Mouse (Mus musculus): ENCODE data around the gene Rftn2.
"Not testable (repeated sequence)": the region's sequence is repeated elsewhere in the genome, so short reads cannot be mapped to it uniquely, and the experiment has no call there.

The Rftn2 gene

DNA sequence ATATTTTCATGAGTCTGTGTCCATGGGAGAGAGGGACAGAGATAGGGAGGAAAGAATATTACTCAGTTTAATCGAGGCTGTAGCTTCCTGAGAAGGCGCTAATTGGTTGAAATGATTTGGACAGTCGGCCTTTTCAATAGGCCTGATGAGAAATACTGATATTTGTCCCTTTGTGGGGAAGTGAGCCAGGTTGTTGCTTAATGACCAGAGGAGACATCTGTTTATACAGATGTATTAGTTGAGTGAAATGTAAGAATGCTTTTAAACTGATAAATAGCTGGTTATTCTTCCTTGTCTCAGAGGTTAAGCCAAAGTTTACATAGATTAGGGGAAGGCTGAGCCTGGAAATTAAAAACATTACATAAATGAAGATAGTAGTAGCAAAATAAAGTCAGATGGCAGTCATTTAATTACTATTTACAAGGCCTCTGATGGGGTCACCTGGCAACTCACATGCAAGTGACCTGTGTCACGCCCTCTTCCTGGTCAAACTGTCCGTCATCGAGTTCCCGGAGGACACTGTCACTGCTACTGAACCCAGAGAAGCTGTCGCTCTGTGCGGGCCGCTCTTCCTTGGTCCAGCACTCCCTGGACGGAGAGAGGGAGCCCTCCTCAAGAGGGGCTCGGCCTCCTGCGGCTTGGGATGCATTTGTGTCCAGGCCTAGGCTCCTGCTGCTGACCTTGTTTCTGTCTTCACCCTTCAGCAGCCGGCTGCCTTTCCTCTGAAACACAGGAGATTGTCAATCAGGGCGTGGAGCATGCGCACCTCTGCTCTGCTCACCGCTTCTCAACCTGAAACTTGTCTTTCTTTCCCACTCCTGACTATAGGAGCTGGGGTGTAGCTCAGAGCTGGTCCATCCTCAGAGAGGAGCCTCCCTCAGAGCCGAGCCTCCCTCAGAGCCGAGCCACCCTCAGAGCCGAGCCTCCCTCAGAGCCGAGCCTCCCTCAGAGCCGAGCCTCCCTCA, 54.9 kb downstream of the Rftn2 start:
- no peak for DNase-seq

DNA sequence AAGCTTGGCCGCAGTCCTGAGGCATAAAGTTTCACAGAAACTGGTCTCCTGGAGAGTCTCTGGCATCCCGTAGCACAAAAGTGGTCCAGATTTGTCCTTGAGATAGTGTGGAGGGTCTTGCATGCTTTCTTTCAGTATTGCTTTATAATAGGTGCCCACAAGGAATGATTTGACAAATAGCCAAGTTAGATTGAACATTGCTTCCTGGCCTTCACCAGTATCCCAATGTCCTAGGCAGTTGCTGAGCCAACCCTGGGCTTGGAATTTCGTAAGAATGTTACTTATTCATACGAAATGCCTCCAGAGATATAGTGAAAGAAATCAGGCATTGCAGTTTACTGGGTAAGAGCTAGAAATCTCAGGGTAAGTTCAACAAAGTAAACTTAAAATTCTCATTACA, 58.0 kb downstream of the Rftn2 start:
- no peak for DNase-seq

DNA sequence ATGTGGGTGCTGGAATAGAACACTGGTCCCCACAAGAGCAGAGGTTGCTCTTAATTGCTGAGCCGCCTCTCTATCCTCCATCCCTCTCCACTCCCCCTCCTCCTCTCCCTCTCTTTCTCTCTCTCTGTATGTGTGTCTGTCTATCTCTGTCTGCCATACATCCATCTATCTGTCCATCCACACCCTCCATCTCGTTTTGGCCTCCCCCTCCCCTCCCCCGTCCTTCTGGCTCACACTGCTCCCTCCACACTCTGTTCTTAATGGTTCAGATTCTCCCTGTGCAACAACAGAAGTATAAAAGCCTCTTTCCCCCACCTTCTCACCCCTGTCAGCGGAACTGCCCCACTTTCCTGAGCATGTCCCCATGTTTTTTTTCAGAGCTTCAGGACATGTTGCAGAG, 59.0 kb downstream of the Rftn2 start:
- DNase-seq, result no peak

DNA sequence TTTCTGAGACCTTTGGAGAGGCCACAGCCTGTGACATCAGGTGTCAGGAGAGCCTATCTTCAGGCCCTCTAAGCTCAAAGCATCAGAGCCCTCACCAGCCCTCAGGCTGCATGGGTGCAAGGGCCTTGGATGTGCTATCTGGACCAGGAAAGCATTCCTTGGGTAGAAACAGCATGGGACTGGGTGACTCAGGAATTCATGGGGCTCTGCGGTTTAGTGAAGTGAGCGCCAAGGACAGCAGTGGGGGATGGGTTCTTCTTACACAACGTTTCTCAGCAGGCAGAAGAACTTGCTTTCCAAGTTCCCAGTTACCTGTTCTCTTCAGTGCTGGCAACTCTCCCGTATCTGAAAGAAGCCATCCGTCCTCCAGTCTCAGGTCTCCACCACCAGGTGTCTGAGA, 62.6 kb downstream of the Rftn2 start:
- no peak for DNase-seq

DNA sequence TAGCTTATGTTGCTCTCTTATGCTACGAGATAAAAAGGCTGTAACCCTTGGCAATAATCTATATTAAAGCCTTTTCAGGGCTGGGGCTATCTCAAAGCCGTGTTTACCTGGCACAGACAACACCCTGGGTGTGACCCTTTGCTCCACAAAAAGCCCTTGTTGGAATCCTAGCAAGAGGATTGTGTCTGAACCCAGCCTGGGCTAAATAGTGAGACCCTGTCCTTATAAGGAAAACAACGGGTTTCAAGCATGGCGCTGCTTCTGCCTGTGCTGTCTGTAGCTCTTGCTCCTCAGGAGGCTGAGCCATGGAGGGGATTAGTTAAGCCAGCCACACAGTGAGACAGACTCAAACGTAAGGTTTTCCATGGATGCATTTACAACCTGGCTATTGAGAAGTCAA, 63.8 kb downstream of the Rftn2 start:
- DNase-seq, result no peak

DNA sequence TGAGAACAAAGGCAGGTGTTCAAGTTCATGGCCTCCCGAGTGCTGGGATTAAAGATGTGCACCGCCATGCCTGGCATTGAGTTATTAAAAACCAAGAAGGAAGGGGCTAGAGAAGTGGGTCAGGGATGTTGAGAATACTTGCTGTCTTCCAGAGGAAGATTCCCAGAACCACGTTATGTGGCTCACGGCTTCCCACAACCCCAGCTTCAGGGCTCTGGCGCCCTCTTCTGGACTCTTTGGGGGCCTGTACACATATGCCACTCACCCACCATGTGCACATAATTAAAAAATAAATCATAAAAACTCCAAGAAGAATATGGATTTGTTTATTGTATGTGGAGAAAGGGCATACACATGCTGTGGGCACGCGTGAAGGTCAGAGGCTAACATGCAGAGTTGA, 64.7 kb downstream of the Rftn2 start:
- DNase-seq, result peak in 1 of 2 experiments; percentile 14

DNA sequence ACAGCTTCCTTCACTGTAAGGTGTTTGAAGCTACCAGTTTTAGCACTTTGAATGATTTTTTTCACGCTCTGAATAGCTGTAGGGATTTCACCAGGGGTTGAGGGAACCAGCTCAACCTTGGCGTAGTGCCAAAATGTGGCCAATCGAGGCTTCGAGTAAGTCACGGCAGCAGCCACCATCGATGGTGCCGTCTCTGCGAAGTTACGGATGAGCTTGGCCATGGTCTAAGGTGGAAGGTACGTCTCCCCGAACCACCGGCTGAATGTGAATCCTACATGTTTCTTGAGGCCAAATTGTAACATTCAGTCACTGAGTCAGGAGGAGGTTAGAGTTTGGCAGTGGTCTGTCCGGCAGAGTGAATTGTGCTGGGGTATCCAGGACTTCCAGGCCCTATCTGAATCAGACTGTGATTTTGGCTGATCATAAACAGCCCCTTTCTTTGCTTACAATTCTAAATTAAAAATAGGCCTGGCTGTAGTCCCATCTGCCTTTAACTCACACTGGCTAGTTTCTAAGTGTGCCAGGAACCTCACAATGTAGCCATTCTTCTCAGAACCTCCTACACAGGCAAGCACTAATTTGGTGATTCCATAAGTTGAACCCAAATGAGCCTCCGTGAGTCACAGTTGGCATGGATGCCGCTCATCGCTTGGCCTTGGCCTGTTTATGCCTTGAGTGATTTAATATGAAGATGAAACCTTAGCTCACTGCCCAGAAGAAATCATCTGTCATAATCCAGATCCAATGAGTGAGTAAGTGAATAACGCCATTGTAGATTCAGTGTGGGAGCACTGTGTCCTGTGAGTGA, 65.5 kb downstream of the Rftn2 start:
- DNase-seq, result peak; percentile 19 to 45

DNA sequence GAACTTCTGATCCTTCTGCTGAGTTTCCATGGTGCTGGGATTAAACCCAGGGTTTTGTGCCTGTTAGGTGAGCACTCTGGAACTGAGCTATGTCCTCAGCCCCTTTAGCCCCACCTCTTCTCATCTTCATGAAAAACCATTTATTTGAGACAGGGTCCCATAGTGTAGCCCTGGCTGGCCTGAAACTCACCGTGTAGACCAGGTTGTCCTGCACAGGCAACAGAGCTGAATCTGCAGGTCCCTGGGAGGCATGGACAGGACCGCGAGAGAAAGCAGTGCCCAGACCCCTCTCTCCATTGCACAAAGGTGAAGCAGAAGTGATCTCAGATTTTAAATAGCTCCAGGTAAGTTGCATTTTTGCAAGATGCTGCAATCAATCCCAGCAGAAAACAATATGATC, 66.4 kb downstream of the Rftn2 start:
- no peak for DNase-seq

DNA sequence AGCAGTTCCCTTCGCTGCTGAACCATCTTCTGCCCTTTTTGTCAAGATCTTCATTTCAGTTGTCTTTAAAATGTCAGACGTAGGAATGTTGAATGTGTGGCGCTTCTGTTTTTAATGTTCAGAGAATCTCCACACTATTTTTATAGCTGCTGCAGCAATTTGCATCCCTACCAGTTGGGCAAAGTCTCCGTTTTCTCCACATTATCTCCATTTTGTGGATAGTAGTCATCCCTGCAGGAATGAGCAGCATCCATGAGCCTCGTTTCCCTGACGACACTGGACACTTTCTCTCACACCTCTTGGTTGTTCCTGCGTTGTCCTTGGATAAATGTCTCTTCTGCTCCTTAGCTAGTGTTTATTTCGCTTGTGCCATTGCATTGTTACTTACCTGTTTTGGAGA, 67.8 kb downstream of the Rftn2 start:
- DNase-seq, result no peak

DNA sequence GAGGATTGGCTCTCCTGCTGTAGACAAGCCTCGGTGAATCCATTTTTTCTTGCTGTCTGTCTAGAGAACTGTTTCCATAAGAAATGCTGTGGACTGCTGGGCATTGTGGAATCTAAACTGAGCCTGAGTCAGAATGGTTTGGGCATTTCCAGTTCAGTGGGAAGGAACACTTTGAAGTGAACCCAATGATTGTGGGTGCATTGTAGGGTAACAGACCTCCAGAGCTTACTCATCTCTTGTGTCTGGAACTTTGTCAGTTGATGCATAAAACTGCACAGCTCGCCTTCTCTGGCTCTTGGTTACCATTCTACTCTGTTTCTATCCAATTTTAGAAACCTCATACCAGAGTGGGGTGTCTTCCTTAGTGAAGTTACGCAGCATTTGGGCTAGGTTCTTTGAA, 68.4 kb downstream of the Rftn2 start:
- DNase-seq, result no peak

DNA sequence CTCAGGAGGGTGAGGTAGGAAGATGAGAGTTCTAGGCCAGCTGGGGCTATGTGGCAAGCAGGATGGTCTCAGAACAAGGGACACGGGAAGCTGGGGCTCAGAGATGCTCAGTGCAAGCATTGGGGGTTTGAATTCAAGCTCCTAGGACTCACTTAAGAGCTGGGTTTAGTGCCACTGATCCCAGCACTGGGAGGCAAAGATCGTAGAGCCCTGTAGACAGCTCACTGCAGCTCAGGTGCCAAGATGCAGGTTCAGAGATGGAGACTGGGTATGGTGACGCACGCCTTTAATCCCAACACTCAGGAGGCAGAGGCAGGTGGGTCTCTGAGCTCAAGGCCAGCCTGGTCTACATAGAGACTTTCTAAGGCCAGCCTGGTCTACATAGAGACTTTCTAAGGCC, 69.3 kb downstream of the Rftn2 start:
- DNase-seq, result no peak

DNA sequence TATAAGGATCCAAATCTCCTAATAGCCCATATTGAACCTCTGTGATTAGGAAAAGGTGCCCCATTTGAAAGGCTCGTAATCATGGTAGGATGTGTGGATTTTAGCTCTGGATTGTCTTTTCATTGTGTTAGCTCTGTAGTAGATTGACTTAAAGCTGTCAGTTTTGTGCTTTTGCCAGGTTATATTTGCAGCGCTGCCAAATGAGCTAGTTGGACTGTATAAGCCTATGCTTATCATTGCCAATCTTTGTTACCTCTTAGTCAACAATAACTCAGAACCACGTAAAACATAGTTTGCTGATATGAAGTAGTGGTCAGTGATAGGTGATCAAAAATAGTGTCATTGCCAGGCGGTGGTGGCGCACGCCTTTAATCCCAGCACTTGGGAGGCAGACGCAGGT, 81.0 kb downstream of the Rftn2 start:
- peak; percentile 53 to 56 for DNase-seq

DNA sequence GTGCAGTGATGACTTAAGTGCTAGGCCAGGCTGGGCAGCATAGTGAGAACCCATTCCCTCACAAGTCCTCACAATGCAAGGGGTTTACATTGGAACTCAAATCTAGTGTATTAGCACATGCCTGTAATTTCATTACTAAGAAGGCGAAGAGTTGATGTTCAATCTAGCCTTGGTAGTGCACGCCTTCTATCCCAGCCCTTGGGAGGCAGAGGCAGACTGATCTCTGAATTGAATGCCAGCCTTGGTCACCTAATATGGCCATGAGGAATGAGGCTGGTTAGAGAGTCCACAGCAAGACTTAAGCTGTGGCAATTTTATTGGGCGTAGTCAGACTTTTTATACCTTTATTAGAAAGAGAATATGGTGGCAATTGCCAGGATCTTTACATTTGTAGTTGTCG, 82.2 kb downstream of the Rftn2 start:
- no peak for DNase-seq

DNA sequence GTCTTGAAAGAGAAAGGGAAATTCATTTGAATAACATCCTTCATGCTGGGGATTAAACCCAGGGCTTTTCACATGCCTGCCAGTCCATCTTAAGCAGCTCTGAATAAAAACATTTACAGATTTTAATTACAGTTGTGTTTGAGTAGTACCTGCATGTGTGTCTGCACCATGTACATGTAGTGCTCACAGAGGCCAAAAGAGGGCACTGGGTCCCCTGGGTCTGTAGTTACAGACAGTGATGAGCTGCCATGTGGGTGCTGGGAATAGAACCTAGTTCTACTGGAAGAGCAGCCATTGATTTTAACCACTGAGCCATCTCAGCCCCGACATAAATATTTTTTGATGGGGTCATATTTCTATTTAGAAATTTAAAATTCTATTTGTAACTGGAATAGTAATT, 90.7 kb downstream of the Rftn2 start:
- DNase-seq, result no peak

DNA sequence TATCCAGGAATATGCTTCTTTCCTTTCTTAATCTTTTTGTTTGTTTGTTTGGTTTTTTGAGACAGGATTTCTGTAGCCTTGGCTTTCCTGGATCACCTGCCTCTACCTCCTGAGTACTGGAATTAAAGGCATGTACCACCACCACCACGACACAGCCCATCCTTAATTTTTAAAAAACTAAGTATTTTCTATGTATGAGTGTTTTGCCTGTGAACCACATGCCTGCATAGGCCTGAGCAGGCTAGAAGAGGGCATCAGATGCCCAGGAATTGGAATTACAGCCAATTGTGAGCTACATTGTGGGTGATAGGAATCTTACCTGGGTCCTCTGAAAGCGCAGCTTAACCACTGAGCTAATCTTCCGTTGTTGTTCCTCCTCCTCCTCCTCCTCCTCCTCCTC, 92.3 kb downstream of the Rftn2 start:
- DNase-seq, result no peak

DNA sequence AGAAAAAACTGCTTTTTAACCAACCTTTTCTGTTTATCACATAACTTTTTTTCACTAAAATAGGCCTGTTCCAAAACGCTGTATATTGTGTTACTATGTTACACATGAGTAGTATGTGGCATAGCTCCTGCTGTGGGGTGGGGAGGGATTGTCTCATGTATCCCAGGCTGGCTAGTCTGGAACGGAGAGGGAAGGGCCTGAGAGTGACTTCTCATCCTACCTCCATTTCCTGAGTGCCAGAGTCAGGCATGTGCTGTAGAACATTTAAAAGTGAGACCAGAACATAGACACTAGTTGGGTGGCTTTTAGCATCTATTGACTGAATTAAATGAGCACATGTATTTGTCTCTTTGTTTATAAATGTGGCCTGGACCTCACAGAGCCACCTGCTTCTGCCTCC, 93.4 kb downstream of the Rftn2 start:
- DNase-seq, result no peak

DNA sequence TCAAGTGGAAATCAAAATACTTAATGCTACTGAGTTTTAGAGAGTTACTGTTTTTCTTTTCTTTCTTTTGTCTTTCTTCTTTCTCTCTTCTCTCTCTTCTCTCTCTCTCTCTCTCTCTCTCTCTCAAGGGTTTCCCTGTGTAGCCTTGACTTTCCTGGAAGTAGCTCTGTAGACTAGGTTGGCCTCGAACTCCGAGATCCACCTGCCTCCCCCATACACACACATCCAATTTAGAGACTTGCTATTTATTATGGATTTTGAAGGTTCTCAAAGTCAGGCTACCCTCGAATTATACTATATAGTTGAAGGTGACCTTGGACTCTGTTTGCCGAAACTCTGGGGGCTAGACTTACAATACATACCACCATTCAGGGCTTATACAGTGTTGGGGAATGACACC, 94.3 kb downstream of the Rftn2 start:
- no peak for DNase-seq

DNA sequence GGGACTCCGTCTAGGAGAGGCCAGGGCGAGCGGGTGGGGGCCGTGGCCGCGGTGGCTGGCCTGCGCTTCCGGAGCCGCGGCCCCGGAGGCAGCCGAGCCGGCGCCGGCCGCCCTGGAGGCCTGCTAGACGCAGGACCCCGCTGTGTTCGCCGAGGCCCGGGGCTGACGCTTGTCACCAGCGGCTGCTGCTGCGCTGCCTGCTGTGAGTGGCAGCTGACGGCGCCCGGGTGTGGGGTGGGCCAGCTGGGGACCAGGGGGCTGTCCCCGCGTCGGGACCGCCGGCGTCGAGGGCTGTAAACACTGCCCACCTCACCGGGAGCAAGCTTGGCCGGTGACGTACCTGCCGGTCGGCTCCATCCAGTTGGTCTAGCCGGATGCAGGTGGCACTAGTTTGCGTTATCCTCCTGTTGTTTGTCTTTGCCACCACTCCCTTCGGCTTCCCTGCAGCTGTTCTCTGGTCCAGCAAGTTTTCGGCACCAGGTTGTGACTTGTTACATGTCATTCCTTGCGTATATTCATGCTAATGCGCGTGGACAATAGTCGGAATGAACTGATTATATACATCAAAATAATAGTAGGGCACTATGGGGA, 95.1 kb downstream of the Rftn2 start:
- DNase-seq, result no peak

DNA sequence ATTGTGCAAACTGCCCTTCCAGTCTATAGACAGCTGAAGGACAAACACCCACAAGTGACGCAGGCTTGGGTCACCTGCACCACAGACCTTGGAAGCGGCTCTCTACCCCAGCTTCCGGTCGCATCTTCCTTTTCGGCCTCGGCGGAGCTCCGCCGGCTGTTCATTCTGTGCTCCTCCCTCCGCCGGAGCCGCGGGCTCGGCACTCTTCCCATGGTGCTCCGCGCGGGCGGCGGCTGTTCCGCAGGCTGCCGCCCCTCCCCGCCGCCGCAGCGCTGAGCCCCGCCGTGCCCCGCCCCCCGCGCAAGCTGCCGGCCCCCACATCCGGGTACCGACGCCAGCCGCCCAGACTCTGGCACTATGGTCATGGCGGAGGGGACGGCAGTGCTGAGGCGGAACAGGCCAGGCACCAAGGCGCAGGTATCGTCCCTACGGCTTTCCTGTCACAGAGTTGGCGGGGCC, 95.6 kb downstream of the Rftn2 start, which contains the start of gene Mob4:
Gene Mob4, plus strand, starts transcription at position 289 of the 459 bp plus-strand sequence.
- peak; percentile 94 to 97 for DNase-seq

DNA sequence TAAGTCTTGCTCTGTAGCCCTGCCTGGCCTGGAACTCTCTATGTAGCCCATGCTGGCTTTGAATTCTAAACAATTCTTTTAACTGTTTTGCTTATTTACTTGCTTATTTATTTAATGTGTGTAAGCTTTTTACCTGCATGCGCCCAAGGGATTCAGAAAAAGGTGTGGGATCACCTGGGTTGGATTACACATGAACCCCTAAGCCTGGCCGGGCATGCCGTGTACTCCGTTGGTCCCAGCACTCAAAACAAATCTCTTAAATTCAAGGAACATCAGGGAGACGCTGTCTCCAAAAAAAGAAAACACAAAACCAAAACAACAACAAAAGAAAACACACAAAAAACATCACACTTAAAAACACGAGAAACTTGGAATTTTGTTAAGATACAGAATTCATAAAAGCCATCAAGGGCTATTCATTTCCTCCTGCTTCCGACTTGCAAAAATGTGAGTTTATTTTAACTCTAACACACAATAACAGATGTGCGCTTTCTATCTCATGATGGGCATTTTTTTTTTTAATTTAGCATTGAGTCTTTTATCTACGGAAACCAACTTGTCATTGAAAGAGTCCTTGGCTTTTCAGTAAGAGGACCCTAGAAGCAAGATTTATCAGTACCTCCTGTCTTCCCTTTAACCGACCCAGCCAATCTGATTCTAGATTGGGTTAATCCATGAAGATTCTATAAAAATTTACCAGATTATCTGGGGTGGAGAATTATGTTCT, 96.2 kb downstream of the Rftn2 start:
- peak in 1 of 2 experiments; percentile 13 for DNase-seq

DNA sequence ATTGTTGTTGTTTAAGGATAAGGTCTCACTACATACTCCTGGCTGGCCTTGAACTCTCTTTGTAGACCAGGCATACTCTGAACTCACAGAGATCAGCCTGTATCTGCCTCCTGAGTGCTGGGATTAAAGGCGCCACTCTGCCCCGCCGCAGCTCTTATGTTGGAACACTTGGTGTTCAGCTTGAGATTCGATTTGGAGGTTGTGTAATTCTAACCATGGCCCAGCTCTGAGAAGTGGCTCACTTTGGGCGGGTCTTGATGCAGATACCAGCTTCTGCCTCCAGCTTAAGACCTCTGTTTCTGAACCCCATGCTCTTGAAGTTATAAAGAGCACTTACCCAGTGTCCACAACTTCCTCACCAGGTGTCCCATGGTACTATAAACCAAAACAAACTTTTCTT, 96.9 kb downstream of the Rftn2 start:
- DNase-seq, result no peak

DNA sequence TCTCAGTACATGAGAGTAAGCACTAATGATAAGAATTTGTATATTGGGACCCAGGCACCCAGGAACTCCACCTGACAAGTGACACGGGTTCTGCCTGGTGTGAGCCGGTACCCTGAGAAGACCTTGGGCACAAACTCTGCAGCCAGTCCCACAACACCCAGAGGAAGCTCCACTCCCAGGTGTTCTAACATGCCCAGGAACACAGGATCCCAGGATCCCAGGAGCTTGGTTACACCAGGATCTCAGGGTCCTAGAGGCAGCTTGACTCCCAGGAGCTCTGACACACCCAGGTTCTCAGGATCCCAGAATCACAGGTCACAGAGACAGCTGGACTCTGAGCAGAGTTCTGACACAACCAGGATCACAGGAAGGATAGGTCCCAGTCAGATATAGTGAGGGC, 102.4 kb downstream of the Rftn2 start:
- DNase-seq, result not testable (repeated sequence)

DNA sequence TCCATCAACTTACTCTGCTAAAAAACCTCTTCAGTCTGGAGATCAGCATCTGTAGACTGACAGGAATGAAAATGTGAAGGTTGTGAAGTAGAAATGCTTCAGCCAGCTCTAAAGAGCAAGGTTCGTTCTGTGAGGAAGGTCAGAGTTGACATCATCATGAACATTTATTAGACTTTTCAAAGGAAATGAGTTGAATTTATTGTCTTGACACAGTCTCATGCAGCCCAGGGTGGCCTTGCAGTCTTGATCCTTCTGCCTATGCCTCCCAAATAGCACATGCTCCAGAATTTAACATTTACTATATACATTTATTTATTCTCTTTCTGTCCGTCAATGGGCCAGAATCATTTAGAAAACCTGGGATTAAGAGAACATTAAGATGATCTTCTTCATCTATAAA, 103.0 kb downstream of the Rftn2 start:
- no peak for DNase-seq

Measured in cerebellum, postnatal 36 days (tissue).